Mouse (Mus musculus): Measurements from ENCODE around the gene Ndst2. TPM values are rescaled to one million over a fixed set of nuclear protein-coding genes. Genes with fewer than 3 reads are reported as not detected.
"Not testable (repeated sequence)": the region's sequence is repeated elsewhere in the genome, so short reads cannot be mapped to it uniquely, and the experiment has no call there.

Ndst2 gene
- total RNA-seq, 1 experiment, result 12.1 TPM

GRCm38 (mm10) chr14:20707201-20708190 lies 26.9 kb downstream of the Ndst2 start, which contains the start of gene Zswim8:
Zswim8 (plus strand) TSS chr14:20707552.
- TF ChIP-seq HCFC1 (IDR thresholded peaks at IDR 0.05; ENCODE audit: borderline replicate concordance, insufficient read depth, low read length) (peak; percentile 85), MAFK (IDR thresholded peaks at IDR 0.05; ENCODE audit: insufficient read depth, low read depth, low read length) (no peak), CHD2 (IDR thresholded peaks at IDR 0.05; ENCODE audit: low read depth, low read length) (no peak), ZNF384 (IDR thresholded peaks at IDR 0.05; ENCODE audit: low read depth, low read length) (no peak)
- Histone ChIP-seq H3K4me1 (ENCODE audit: control insufficient read depth in 2 of 2, insufficient read depth in 2 of 2, low read length in 2 of 2, poor library complexity in 1 of 2) (no peaks in the 10 kb centered on the region; a peak in 1 of 4 replicates), H3K36me3 (ENCODE audit: control insufficient read depth, insufficient read depth, low read length, poor library complexity, severe bottlenecking) (peaks cover 2% of the 10 kb centered on the region; the same call in 1 of the 2 replicates), H3K4me3 (ENCODE audit: insufficient read depth in 1 of 2, low read depth in 1 of 2, low read length in 2 of 2, poor library complexity in 1 of 2, severe bottlenecking in 1 of 2) (peak within 1 kb of the TSS; percentile 66 to 78), H3K9me3 (ENCODE audit: control insufficient read depth, insufficient read depth, low read depth, low read length) (no peaks in the 10 kb centered on the region), H3K9ac (ENCODE audit: insufficient read depth, low read depth, low read length, poor library complexity, severe bottlenecking) (peak within 1 kb of the TSS; percentile 71), H3K27ac (ENCODE audit: insufficient read depth, low read depth, low read length, poor library complexity, severe bottlenecking) (no peak within 1 kb of the TSS)
- in situ Hi-C loops (cut with MboI; ENCODE audit: low sequenced_read_pairs in 2 of 2, unreplicated experiment in 2 of 2), result no loop called here
- DNase-seq (ENCODE audit: low read depth, low spot score), result no peak

- H3K4me1 ChIP-seq (ENCODE audit: control insufficient read depth in 2 of 2, insufficient read depth in 2 of 2, low read length in 2 of 2, poor library complexity in 1 of 2); DNase-seq (ENCODE audit: low read depth, low spot score); H3K36me3 ChIP-seq (ENCODE audit: control insufficient read depth, insufficient read depth, low read length, poor library complexity, severe bottlenecking); in situ Hi-C loops (cut with MboI; ENCODE audit: low sequenced_read_pairs in 2 of 2, unreplicated experiment in 2 of 2); H3K9me3 ChIP-seq (ENCODE audit: control insufficient read depth, insufficient read depth, low read depth, low read length): not testable (repeated sequence)
- Histone ChIP-seq H3K4me3 (ENCODE audit: insufficient read depth in 1 of 2, low read depth in 1 of 2, low read length in 2 of 2, poor library complexity in 1 of 2, severe bottlenecking in 1 of 2) (peak overlapping the region; percentile 77 to 79), H3K9ac (ENCODE audit: insufficient read depth, low read depth, low read length, poor library complexity, severe bottlenecking) (peak overlapping the region; percentile 99), H3K27ac (ENCODE audit: insufficient read depth, low read depth, low read length, poor library complexity, severe bottlenecking) (peak overlapping the region; percentile 96)
- peak; percentile 72; the same call in 1 of the 2 replicates for TF ChIP-seq ZNF384 (IDR thresholded peaks at IDR 0.05; ENCODE audit: low read depth, low read length)
Measured at GRCm38 (mm10) chr14:20703461-20703860, 30.9 kb downstream of the Ndst2 start.

- TF ChIP-seq HCFC1 (IDR thresholded peaks at IDR 0.05; ENCODE audit: borderline replicate concordance, insufficient read depth, low read length) (peak; percentile 61; the same call in 1 of the 2 replicates), MAFK (IDR thresholded peaks at IDR 0.05; ENCODE audit: insufficient read depth, low read depth, low read length) (no peak), CHD2 (IDR thresholded peaks at IDR 0.05; ENCODE audit: low read depth, low read length) (no peak), ZC3H11A (IDR thresholded peaks at IDR 0.05; ENCODE audit: borderline replicate concordance, low read depth, low read length) (no peak), ZNF384 (IDR thresholded peaks at IDR 0.05; ENCODE audit: low read depth, low read length) (no peak)
- in situ Hi-C loops (cut with MboI; ENCODE audit: low sequenced_read_pairs in 2 of 2, unreplicated experiment in 2 of 2), result no loop called here
Measured at GRCm38 (mm10) chr14:20702741-20703381, 31.5 kb downstream of the Ndst2 start, which contains the start of gene Chchd1. Chchd1 (plus strand) TSS chr14:20703006.

GRCm38 (mm10) chr14:20702096-20702740 lies 32.1 kb downstream of the Ndst2 start:
- Histone ChIP-seq H3K4me1 (ENCODE audit: control insufficient read depth in 2 of 2, insufficient read depth in 2 of 2, low read length in 2 of 2, poor library complexity in 1 of 2) (peaks cover 0 to 2% of the 10 kb centered on the region in 2 experiments; a peak in 3 of 4 replicates), H3K36me3 (ENCODE audit: control insufficient read depth, insufficient read depth, low read length, poor library complexity, severe bottlenecking) (no peaks in the 10 kb centered on the region; the same call in 1 of the 2 replicates), H3K27ac (ENCODE audit: insufficient read depth, low read depth, low read length, poor library complexity, severe bottlenecking) (peak overlapping the region; percentile 85), H3K9ac (ENCODE audit: insufficient read depth, low read depth, low read length, poor library complexity, severe bottlenecking) (peak overlapping the region; percentile 85), H3K9me3 (ENCODE audit: control insufficient read depth, insufficient read depth, low read depth, low read length) (no peaks in the 10 kb centered on the region), H3K4me3 (ENCODE audit: insufficient read depth in 1 of 2, low read depth in 1 of 2, low read length in 2 of 2, poor library complexity in 1 of 2, severe bottlenecking in 1 of 2) (peak overlapping the region; percentile 77 to 79)
- in situ Hi-C loops (cut with MboI; ENCODE audit: low sequenced_read_pairs in 2 of 2, unreplicated experiment in 2 of 2), result no loop called here
- no peak for DNase-seq (ENCODE audit: low read depth, low spot score)
- TF ChIP-seq ZNF384 (IDR thresholded peaks at IDR 0.05; ENCODE audit: low read depth, low read length) (no peak), HCFC1 (IDR thresholded peaks at IDR 0.05; ENCODE audit: borderline replicate concordance, insufficient read depth, low read length) (no peak), CHD2 (IDR thresholded peaks at IDR 0.05; ENCODE audit: low read depth, low read length) (no peak), ZC3H11A (IDR thresholded peaks at IDR 0.05; ENCODE audit: borderline replicate concordance, low read depth, low read length) (no peak), MAFK (IDR thresholded peaks at IDR 0.05; ENCODE audit: insufficient read depth, low read depth, low read length) (no peak)

More at GRCm38 (mm10) chr14:20702741-20703381, 31.5 kb downstream of the Ndst2 start, which contains the start of gene Chchd1:
- H3K4me1 ChIP-seq (ENCODE audit: control insufficient read depth in 2 of 2, insufficient read depth in 2 of 2, low read length in 2 of 2, poor library complexity in 1 of 2), result peaks cover 0 to 2% of the 10 kb centered on the region in 2 experiments; a peak in 3 of 4 replicates
- no peaks in the 10 kb centered on the region for H3K9me3 ChIP-seq (ENCODE audit: control insufficient read depth, insufficient read depth, low read depth, low read length)
- no peaks in the 10 kb centered on the region; the same call in 1 of the 2 replicates for H3K36me3 ChIP-seq (ENCODE audit: control insufficient read depth, insufficient read depth, low read length, poor library complexity, severe bottlenecking)
- DNase-seq (ENCODE audit: low read depth, low spot score), result peak; percentile 69
- H3K9ac ChIP-seq (ENCODE audit: insufficient read depth, low read depth, low read length, poor library complexity, severe bottlenecking), result peak within 1 kb of the TSS; percentile 99
- peak within 1 kb of the TSS; percentile 96 for H3K27ac ChIP-seq (ENCODE audit: insufficient read depth, low read depth, low read length, poor library complexity, severe bottlenecking)
- H3K4me3 ChIP-seq (ENCODE audit: insufficient read depth in 1 of 2, low read depth in 1 of 2, low read length in 2 of 2, poor library complexity in 1 of 2, severe bottlenecking in 1 of 2), result peak within 1 kb of the TSS; percentile 77 to 79
